Mouse (Mus musculus) small intestine, adult 2 months (tissue): Measurements from ENCODE around the gene Fgd3.

Experiments used
- CTCF ChIP-seq: fragments of 200-500 bp; IDR thresholded peaks from 2 replicates; pipeline ENCODE4 v1.5.1; 2012; ENCODE audit warnings: low read depth, mild to moderate bottlenecking, control low read depth, inconsistent platforms, low read length, moderate library complexity, mixed read lengths; ENCODE audit not compliant: insufficient replicate concordance, insufficient read length; ENCODE audit errors: extremely low read depth
- POLR2A ChIP-seq: fragments of 200-500 bp; IDR thresholded peaks from 2 replicates; pipeline ENCODE4 v1.6.1; 2012; ENCODE audit warnings: low read depth, mild to moderate bottlenecking, control low read depth, inconsistent platforms, low read length, moderate library complexity

GRCm38 (mm10) chr13:49328101-49328500 lies 8.0 kb upstream of the Fgd3 start:
- TF ChIP-seq CTCF = no peak
- no peak for TF ChIP-seq POLR2A
